Comparison of ENCODE assay signal across 8 mouse cellular contexts in the genomic region with DNA sequence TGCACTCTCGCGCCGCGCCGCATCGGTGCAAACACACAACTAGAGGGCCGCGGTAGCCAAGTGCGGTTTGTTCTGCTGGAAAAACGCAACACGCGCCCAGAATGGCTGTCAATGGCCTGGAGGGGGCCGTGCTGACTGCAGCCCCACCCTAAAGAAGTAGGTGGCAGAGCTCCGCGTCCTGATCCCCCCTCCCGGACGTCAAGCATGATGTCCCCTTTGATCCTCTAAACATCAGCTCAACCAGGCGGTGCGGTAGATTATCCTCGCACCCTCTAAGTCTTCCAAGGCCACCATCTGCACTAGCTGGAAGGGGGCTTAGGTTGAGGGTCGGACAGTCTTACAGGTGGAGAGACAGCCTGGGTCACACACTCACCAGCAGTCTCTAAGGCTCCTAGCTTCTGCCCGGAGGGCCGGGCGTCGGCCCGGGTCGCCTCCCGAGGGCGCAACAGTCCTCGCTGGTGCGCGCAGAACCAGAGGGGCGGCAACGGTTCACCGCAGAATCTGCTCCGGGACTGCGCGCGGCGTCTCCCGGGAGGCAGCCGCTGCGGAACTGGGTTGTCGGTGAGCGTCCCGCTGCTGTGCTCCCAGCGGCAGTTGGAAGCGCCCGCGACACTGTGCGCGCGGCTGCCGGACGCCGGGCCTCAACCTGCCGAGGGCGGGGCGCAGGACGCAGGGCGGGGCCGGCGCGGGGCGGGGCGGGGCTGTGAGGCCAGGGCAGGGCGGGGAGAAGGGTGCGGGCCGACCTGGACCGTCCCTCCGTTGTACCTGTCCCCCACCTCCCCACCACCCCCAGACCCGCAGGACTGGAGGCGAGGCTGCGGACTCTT. TPM values are rescaled to one million over a fixed set of nuclear protein-coding genes. Genes with fewer than 3 reads are reported as not detected.
DNase-seq lines count a peak whose midpoint lies in the region; ATAC-seq lines count a peak whose summit lies in the region.

Gene Cdc42ep3 (minus strand): TSS at position 648 of the 827 bp plus-strand sequence.

- no peaks in the 10 kb centered on the region for H3K9me3 ChIP-seq in intestine, embryonic 15.5 days
- no peaks in the 10 kb centered on the region for H3K9me3 ChIP-seq in limb, embryonic 11.5 days (ENCODE audit: control insufficient read depth, low read length)
- no peaks in the 10 kb centered on the region for H3K9me3 ChIP-seq in midbrain, embryonic 12.5 days

- DNase-seq in adrenal gland, adult 8-10 months = peak; percentile 52
- peak; percentile 51 for DNase-seq in embryo, embryonic 11.5 days (ENCODE audit: low read depth, low spot score)
- DNase-seq in gastrocnemius, postnatal 4 days (ENCODE audit: low spot score in 2 of 2) = peak; percentile 53 to 74
- DNase-seq in limb, embryonic 11.5 days (ENCODE audit: low spot score) = peak; percentile 80
- peak; percentile 68 for DNase-seq in skeletal muscle tissue, adult 2 months (ENCODE audit: low read depth, low spot score)
- peak; percentile 83 for DNase-seq in yolk sac, embryonic 10.5 days (ENCODE audit: low spot score)

- ATAC-seq in intestine, embryonic 15.5 days = peak; percentile 95
- peak; percentile 80 for ATAC-seq in limb, embryonic 11.5 days (ENCODE audit: insufficient number of reproducible peaks, low FRiP score, low TSS enrichment, low read depth)
- peak; percentile 83 for ATAC-seq in midbrain, embryonic 12.5 days (ENCODE audit: low FRiP score, low read depth)

- H3K4me1 ChIP-seq in intestine, embryonic 15.5 days (replicated peaks) = peaks cover 13% of the 10 kb centered on the region
- H3K4me1 ChIP-seq in limb, embryonic 11.5 days (ENCODE audit: control insufficient read depth, insufficient read depth, low read length) = peaks cover 25% of the 10 kb centered on the region
- H3K4me1 ChIP-seq in midbrain, embryonic 12.5 days = peaks cover 17% of the 10 kb centered on the region

- no peaks in the 10 kb centered on the region for H3K36me3 ChIP-seq in intestine, embryonic 15.5 days
- H3K36me3 ChIP-seq in limb, embryonic 11.5 days (ENCODE audit: control insufficient read depth, insufficient read depth, low read length) = no peaks in the 10 kb centered on the region
- H3K36me3 ChIP-seq in midbrain, embryonic 12.5 days = no peaks in the 10 kb centered on the region

- H3K27me3 ChIP-seq in intestine, embryonic 15.5 days (replicated peaks) = peaks cover 5% of the 10 kb centered on the region
- peaks cover 10% of the 10 kb centered on the region for H3K27me3 ChIP-seq in limb, embryonic 11.5 days (ENCODE audit: control insufficient read depth, insufficient read depth, low read length)
- peaks cover 52% of the 10 kb centered on the region for H3K27me3 ChIP-seq in midbrain, embryonic 12.5 days

- peak within 1 kb of the TSS; percentile 85 for H3K4me2 ChIP-seq in intestine, embryonic 15.5 days (replicated peaks)
- peak within 1 kb of the TSS; percentile 99 for H3K4me2 ChIP-seq in limb, embryonic 11.5 days (ENCODE audit: low read depth, severe bottlenecking)
- peak within 1 kb of the TSS; percentile 93 for H3K4me2 ChIP-seq in midbrain, embryonic 12.5 days (replicated peaks)

- peak within 1 kb of the TSS; percentile 71 for H3K4me3 ChIP-seq in intestine, embryonic 15.5 days (replicated peaks)
- H3K4me3 ChIP-seq in limb, embryonic 11.5 days (ENCODE audit: low read depth, low read length) = peak within 1 kb of the TSS; percentile 74
- peak within 1 kb of the TSS; percentile 63 for H3K4me3 ChIP-seq in midbrain, embryonic 12.5 days

- peak within 1 kb of the TSS; percentile 66 for H3K9ac ChIP-seq in intestine, embryonic 15.5 days
- H3K9ac ChIP-seq in limb, embryonic 11.5 days (ENCODE audit: low read length) = peak within 1 kb of the TSS; percentile 78
- peak within 1 kb of the TSS; percentile 77 for H3K9ac ChIP-seq in midbrain, embryonic 12.5 days (replicated peaks)

- H3K27ac ChIP-seq in intestine, embryonic 15.5 days = peak within 1 kb of the TSS; percentile 79
- peak within 1 kb of the TSS; percentile 47; the same call in 1 of the 2 replicates for H3K27ac ChIP-seq in limb, embryonic 11.5 days (replicated peaks; ENCODE audit: low read depth, low read length)
- H3K27ac ChIP-seq in midbrain, embryonic 12.5 days (replicated peaks) = peak within 1 kb of the TSS; percentile 86

- WGBS in intestine, embryonic 15.5 days = under 1% methylated on average over 61 of the region's 74 CpGs
- WGBS in limb, embryonic 11.5 days = under 1% methylated on average over 71 of the region's 74 CpGs
- under 1% methylated on average over 70 of the region's 74 CpGs for WGBS in midbrain, embryonic 12.5 days

RNA-seq across cellular contexts. Expression of gene Cdc42ep3, which starts in this region (rescaled TPM):
- 10 to 100 TPM in 2 of 4 experiments, 1 to 10 TPM in 2; 9.0 to 16.0 (median 11.8) TPM for total RNA-seq in adrenal gland, adult 8-10 months (2022)
- total RNA-seq in gastrocnemius, postnatal 4 days (2021) = 10 to 100 TPM; 29.2 to 37.2 TPM
- 41.8 and 45.7 TPM in 2 replicates for polyA plus RNA-seq in intestine, embryonic 15.5 days (2015; fragmentation: Nextera tagmentation; extraction: Ambion mirVana)
- 62.0 and 63.2 TPM in 2 replicates for polyA plus RNA-seq in limb, embryonic 11.5 days (2014; fragmentation: Nextera tagmentation; extraction: Ambion mirVana)
- 31.5 and 33.5 TPM in 2 replicates for polyA plus RNA-seq in midbrain, embryonic 12.5 days (2016; fragmentation: Nextera tagmentation; extraction: Ambion mirVana)

Comparison
In these comparisons a context has a peak if more than half of its experiments do, and no peak if none do; other contexts are left out.
1. Peak in every context shown above with its lines: DNase-seq, ATAC-seq, H3K4me3 ChIP-seq and H3K27ac ChIP-seq.